Mouse (Mus musculus) kidney, adult 2 months (tissue): ENCODE results near the gene Prkch.

Source experiments
- CTCF ChIP-seq: fragments of 200-500 bp; conservative IDR thresholded peaks from 2 replicates; pipeline ENCODE4 v1.5.1; 2011; ENCODE audit warnings: low read depth, mild to moderate bottlenecking, control low read depth, low read length, moderate library complexity, mixed read lengths; ENCODE audit not compliant: insufficient read depth, insufficient read length
- POLR2A ChIP-seq: fragments of 200-500 bp; IDR thresholded peaks from one replicate; pipeline ENCODE4 v1.6.1; 2011; ENCODE audit warnings: low read depth, low read length, control low read depth

DNA sequence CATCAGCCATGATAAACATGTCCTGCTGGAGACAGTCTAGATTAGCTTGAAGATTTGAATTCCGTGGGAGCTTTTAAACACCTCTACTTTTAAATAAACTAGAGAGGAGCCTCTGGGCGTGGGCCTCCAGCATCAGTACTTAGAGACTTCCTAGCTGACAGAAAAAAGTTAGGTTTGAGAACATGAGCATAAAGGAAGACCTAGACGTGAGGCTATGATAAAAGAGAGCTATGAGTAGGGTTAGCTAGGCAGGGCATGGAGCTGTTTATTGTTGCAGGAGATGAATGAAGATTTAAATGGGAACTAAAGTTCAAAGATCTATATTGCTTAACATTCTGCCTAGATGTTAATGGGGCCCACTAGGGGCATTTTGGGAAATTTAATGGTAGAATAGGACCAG, 2.7 kb downstream of the Prkch start:
- no peak for TF ChIP-seq POLR2A
- TF ChIP-seq CTCF, result no peak
